Mouse (Mus musculus) kidney, adult 2 months (tissue): ENCODE results near the gene Cyp46a1. TPM values are rescaled to one million over a fixed set of nuclear protein-coding genes. Genes with fewer than 3 reads are reported as not detected.

Experiments used
- DNase-seq: peaks from one replicate; pipeline ENCODE4 v3.0.0; 2021
- H3K27ac ChIP-seq: fragments of 200-500 bp; 2 replicates; pipeline ENCODE4 v1.5.1; 2012; ENCODE audit warnings: low read depth, low read length, control low read depth, inconsistent platforms; ENCODE audit not compliant: insufficient read depth
- H3K27me3 ChIP-seq: fragments of 200-500 bp; replicated peaks from 2 replicates; pipeline ENCODE4 v1.6.1; 2012; ENCODE audit warnings: mild to moderate bottlenecking, moderate library complexity, low read length, inconsistent platforms; ENCODE audit not compliant: control insufficient read depth, insufficient read depth
- H3K36me3 ChIP-seq: fragments of 200-500 bp; 2 replicates; pipeline ENCODE4 v1.6.1; 2012; ENCODE audit warnings: mild to moderate bottlenecking, moderate library complexity, low read length, inconsistent platforms; ENCODE audit not compliant: control insufficient read depth, insufficient read depth
- H3K4me1 ChIP-seq: fragments of 200-500 bp; 2 replicates; pipeline ENCODE4 v1.6.1; 2011; ENCODE audit warnings: low read length; ENCODE audit not compliant: control insufficient read depth, insufficient read depth
- H3K4me3 ChIP-seq: fragments of 200-500 bp; 2 replicates; pipeline ENCODE4 v1.5.1; 2011; ENCODE audit warnings: mild to moderate bottlenecking, low read depth, low read length, control low read depth; ENCODE audit not compliant: insufficient read depth
- CTCF ChIP-seq: fragments of 200-500 bp; conservative IDR thresholded peaks from 2 replicates; pipeline ENCODE4 v1.5.1; 2011; ENCODE audit warnings: low read depth, mild to moderate bottlenecking, control low read depth, low read length, moderate library complexity, mixed read lengths; ENCODE audit not compliant: insufficient read depth, insufficient read length
- POLR2A ChIP-seq: fragments of 200-500 bp; IDR thresholded peaks from one replicate; pipeline ENCODE4 v1.6.1; 2011; ENCODE audit warnings: low read depth, low read length, control low read depth
- WGBS: fragments of 180-500 bp; shearing (Covaris S2); methylation state at CpG from one replicate; pipeline ENCODE4 v1.1.7; 2018; 5-methylcytosine and 5-hydroxymethylcytosine counted together
- polyA plus RNA-seq: library from polyadenylated mRNA; depleted of rRNA; stranded (reverse); fragments of >200 nt; gene quantifications from 2 replicates; pipeline ENCODE4 v1.2.3, GENCODE M21; 2012

Gene Cyp46a1
- polyA plus RNA-seq, 1 experiment: 4.1 TPM

DNA sequence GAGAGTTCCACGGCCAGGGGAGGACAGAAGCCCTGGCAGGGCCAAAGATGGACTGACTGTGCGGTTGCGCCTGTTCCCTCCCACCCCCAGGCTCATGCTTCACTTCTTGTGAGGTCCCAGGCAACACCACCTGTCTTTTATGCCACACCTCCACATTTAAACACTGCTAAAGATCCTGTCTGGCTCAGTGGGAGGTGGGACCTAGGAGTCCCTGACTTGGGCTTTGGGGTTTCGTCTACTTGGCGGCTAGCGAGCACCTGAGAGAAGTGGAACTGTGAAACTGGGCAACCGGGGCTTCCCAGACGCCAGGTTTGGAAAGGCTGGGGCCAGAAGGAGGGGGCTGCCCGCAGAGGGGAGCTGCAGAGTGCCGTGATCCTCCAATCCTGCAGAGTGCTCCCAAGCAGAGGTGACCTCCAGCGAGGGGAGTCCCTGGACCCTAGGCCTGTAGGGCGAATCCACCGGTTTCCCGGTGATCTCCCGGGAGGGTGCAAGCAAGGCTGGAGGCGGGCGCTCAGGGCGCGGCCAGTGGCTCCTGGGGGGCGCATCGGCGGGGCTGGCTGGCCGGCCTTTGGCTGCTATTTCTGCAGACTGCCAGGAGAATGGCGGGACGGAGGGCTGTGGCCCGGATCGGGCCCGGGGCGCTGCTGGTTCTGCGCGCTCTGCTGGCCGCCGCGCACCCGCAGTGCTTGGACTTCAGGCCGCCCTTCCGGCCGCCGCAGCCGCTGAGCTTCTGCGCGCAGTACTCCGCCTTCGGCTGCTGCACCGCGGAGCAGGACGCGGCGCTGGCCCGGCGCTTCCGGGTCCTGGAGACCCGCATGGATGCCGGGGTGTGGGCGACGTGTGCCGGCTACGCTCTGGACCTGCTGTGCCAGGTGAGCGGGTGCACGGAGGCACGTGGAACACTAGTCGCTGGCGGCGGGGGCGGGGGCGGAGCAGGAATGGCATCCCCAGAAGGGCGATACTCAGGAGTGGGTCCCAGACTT lies 28.1 kb upstream of the Cyp46a1 start, which contains the start of gene Hhipl1:
Hhipl1 (plus strand) TSS at position 459 of the 983 bp plus-strand sequence.
- WGBS: 4% methylated on average over 67 of the region's 67 CpGs
- peak; percentile 39 for DNase-seq
- Histone ChIP-seq H3K27me3 (no peaks in the 10 kb centered on the region), H3K36me3 (no peaks in the 10 kb centered on the region), H3K27ac (no peak within 1 kb of the TSS), H3K4me3 (peak within 1 kb of the TSS; percentile 54), H3K4me1 (no peaks in the 10 kb centered on the region)
- TF ChIP-seq CTCF (no peak), POLR2A (no peak)

DNA sequence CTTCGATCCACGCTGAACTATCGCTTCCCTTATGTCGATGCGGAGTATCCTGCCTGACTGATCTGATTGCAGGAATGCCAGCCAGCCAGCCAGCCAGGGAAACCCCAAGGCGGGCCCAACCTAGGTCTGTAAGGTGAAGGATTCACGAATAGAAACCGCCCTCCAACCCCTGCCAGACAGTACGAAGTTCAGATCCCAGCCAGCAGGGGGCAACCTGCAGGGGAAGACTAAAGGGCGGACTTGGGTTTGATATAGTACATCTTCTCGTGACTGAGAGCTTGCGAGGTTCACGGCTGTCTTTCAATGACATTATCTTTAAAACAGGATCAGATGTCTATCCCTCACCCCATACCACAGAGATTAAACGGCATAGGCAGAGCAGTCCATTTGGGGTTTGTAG lies 26.6 kb upstream of the Cyp46a1 start:
- 27% methylated on average over 14 of the region's 14 CpGs for WGBS
- H3K27me3 ChIP-seq: no peaks in the 10 kb centered on the region
- TF ChIP-seq CTCF (peak; percentile 69), POLR2A (no peak)
- no peak overlapping the region for H3K4me3 ChIP-seq
- no peak overlapping the region for H3K27ac ChIP-seq
- peak; percentile 36 for DNase-seq
- H3K4me1 ChIP-seq: no peaks in the 10 kb centered on the region
- H3K36me3 ChIP-seq: no peaks in the 10 kb centered on the region

DNA sequence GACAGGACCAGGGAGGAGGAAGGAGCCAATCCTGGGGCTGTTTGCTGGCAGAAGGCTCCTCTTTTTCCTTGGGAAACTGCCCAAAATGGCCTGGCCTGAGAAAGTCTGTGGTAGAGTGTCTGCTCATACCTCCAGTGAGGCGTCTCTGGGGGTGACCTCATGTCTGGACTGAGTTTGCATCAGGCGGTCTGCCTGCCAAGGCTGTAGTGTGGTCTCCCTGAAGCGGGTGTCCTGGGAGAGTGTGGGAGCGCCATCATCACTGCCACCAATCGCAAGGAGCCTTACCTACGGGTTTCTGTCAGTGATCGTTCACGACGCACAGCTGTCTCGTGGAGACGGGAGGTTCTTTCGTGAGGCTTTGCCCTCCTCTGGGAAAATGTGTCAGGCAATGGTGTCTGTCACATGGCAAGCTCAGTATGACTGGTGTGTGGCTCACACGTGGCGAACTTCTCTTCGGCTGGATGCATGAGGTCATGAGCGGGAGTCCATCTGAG lies 25.8 kb upstream of the Cyp46a1 start:
- WGBS: 85% methylated on average over 16 of the region's 16 CpGs

DNA sequence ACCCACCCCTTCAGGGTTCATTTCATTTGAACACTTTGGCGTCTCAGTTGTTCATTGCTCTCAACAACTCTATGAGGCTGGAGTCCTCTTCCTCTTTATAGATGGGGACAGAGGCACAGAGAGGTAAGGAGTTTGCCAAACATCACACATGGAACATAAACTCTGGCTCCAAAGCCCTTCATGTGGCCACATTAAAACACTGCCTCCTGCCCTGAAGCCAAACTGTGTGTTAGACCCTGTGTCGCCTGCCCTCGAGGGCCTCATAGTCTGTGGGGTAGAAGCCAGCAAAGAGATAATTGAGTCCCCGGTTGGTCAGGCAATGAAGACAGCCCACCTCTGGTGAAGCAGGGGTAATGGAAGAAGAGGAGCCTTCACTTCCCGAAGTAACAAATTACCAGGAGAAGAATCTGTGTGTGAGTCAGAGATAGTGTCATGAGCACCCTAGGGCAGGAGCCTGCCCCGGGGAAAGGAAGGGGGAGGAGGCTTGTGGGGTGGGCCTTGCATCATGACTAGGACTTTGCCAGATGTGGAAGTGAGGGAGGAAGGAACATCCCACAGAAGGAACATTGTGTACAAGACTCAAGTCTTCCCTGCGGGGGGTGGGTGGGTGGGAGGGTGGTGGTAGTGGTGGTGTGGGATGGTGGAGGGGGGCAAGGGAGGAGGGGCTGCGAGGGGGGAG lies 24.9 kb upstream of the Cyp46a1 start:
- no peak for TF ChIP-seq CTCF
- no peak for TF ChIP-seq POLR2A
- Histone ChIP-seq H3K4me1 (no peaks in the 10 kb centered on the region), H3K4me3 (no peak overlapping the region), H3K36me3 (no peaks in the 10 kb centered on the region), H3K27ac (no peak overlapping the region), H3K27me3 (no peaks in the 10 kb centered on the region)
- DNase-seq: peak; percentile 61
- 46% methylated on average over 8 of the region's 8 CpGs for WGBS

More for the DNA sequence above, 25.8 kb upstream of the Cyp46a1 start:
- no peak overlapping the region for H3K4me3 ChIP-seq
- no peaks in the 10 kb centered on the region for H3K36me3 ChIP-seq
- no peaks in the 10 kb centered on the region for H3K4me1 ChIP-seq
- TF ChIP-seq CTCF: no peak
- no peak for TF ChIP-seq POLR2A
- DNase-seq: no peak
- no peaks in the 10 kb centered on the region for H3K27me3 ChIP-seq
- H3K27ac ChIP-seq: no peak overlapping the region

DNA sequence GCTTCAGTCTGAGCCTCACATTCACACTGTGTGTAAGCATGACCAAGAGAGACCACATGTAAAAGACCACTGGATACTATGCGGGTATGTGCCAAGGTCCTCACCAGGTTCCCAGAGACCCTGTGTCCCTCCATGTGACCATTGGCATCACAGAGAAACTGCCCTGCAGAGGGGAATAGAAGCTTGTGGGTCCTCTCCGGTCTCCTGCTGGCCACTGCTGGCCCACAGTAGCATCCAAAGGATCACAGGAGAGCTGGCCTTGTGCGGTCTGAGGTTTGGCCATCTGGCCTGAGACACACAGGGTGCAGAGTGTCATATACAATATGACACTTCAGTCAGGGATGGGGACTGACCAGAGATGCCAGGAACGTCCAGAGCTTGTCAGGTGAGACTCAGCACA lies 24.1 kb upstream of the Cyp46a1 start:
- no peak for TF ChIP-seq CTCF
- no peak for TF ChIP-seq POLR2A
- H3K27ac ChIP-seq: no peak overlapping the region
- H3K4me1 ChIP-seq: no peaks in the 10 kb centered on the region
- 88% methylated on average over 4 of the region's 4 CpGs for WGBS
- H3K4me3 ChIP-seq: no peak overlapping the region
- no peaks in the 10 kb centered on the region for H3K27me3 ChIP-seq
- no peaks in the 10 kb centered on the region for H3K36me3 ChIP-seq
- DNase-seq: no peak

DNA sequence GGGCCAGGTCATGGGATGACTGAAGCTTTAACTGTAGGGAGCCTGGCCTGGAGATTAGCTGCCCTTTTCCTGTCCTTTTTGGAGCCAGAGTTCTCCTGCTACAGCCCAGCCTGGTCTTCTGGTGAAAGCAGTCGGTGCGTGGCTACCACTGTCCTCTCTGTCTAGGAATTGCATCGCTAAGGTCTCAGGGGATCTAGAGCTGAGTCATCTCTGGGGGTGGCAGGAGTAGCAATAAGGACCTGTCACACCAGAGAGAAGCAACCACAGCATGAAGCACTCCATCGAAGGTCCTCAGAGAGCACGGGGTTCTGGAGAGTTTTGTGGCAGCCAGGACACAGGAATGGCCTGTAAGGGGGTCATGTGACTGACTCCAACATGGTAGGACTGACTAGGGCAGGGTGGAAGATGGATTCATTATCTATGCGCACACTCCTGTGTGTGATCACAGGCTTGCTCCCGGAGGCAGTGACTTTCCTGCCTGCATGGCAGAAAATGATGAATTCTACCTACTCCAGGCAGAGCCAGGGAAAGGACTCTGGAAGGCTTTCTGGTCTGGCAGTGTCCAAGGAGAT lies 23.6 kb upstream of the Cyp46a1 start:
- DNase-seq: no peak
- no peak for TF ChIP-seq POLR2A
- TF ChIP-seq CTCF: no peak
- H3K4me1 ChIP-seq: no peaks in the 10 kb centered on the region
- no peak overlapping the region for H3K27ac ChIP-seq
- no peak overlapping the region for H3K4me3 ChIP-seq
- WGBS: 85% methylated on average over 7 of the region's 7 CpGs
- H3K27me3 ChIP-seq: no peaks in the 10 kb centered on the region
- H3K36me3 ChIP-seq: no peaks in the 10 kb centered on the region
